Mouse (Mus musculus) lung, postnatal 0 days (tissue): ENCODE data around the gene Ntrk1. TPM values are rescaled to one million over a fixed set of nuclear protein-coding genes. Genes with fewer than 3 reads are reported as not detected.

Experiments
- ATAC-seq: fragments of 200-750 bp; cut with Nextera tagmentation; 2 replicates; pipeline ENCODE4 v1.8.0; 2017; ENCODE audit warnings: moderate library complexity
- DNase-seq: peaks from one replicate; pipeline ENCODE4 v3.0.0-alpha.2; 2016; ENCODE audit warnings: low spot score
- H3K27ac ChIP-seq: fragments of 300-500 bp; sonication (generic); 2 replicates; pipeline ENCODE4 v1.5.1; 2014; ENCODE audit warnings: antibody characterized with exemption, mild to moderate bottlenecking, low read length, mixed read lengths
- H3K27me3 ChIP-seq: fragments of 300-500 bp; sonication (generic); replicated peaks from 2 replicates; pipeline ENCODE4 v1.6.1; 2014; ENCODE audit warnings: low read length, mixed read lengths; ENCODE audit not compliant: insufficient read depth
- H3K36me3 ChIP-seq: fragments of 300-500 bp; sonication (generic); 2 replicates; pipeline ENCODE4 v1.6.1; 2014; ENCODE audit warnings: low read length, mixed read lengths; ENCODE audit not compliant: insufficient read depth
- H3K4me1 ChIP-seq: fragments of 300-500 bp; sonication (generic); 2 replicates; pipeline ENCODE4 v1.6.1; 2014; ENCODE audit warnings: antibody characterized with exemption, low read depth, low read length, mixed read lengths; ENCODE audit not compliant: insufficient read depth
- H3K4me2 ChIP-seq: fragments of 300-500 bp; sonication (generic); replicated peaks from 2 replicates; pipeline ENCODE4 v1.6.1; 2014; ENCODE audit warnings: low read depth, mild to moderate bottlenecking, low read length, moderate library complexity, mixed read lengths
- H3K4me3 ChIP-seq: fragments of 300-500 bp; sonication (generic); 2 replicates; pipeline ENCODE4 v1.5.1; 2014; ENCODE audit warnings: low read depth, low read length
- H3K9ac ChIP-seq: fragments of 300-500 bp; sonication (generic); replicated peaks from 2 replicates; pipeline ENCODE4 v1.6.1; 2014; ENCODE audit warnings: low read depth, mild to moderate bottlenecking
- H3K9me3 ChIP-seq: fragments of 300-500 bp; sonication (generic); 2 replicates; pipeline ENCODE4 v1.6.1; 2016; ENCODE audit warnings: low read length, mixed read lengths
- CTCF ChIP-seq: IDR thresholded peaks from 2 replicates; pipeline ENCODE4 v1.5.1; 2016; ENCODE audit warnings: antibody characterized with exemption, mild to moderate bottlenecking
- EP300 ChIP-seq: IDR thresholded peaks from 2 replicates; pipeline ENCODE4 v1.6.1; 2016; ENCODE audit warnings: antibody characterized with exemption, mild to moderate bottlenecking, control low read depth
- WGBS: fragments of 180-500 bp; shearing (Covaris S2); extraction: QIAGEN DNeasy Blood & Tissue Kit; methylation state at CpG from one replicate; pipeline ENCODE4 v1.1.7; 2014; 5-methylcytosine and 5-hydroxymethylcytosine counted together
- polyA plus RNA-seq: library from polyadenylated mRNA; unstranded; fragments of >200 nt; fragmentation: Nextera tagmentation; extraction: Ambion mirVana; gene quantifications from 2 replicates; pipeline ENCODE4 v1.2.1, GENCODE M21; 2015

The Ntrk1 gene
- polyA plus RNA-seq, 1 experiment from 2014 or later: 4.1 TPM

GRCm38 (mm10) chr3:87752567-87752966 lies 42.4 kb downstream of the Ntrk1 start:
- no peak overlapping the region for H3K4me3 ChIP-seq
- no peaks in the 10 kb centered on the region for H3K9me3 ChIP-seq
- ATAC-seq (no peak), DNase-seq (no peak)
- H3K27me3 ChIP-seq: no peaks in the 10 kb centered on the region
- H3K27ac ChIP-seq: no peak overlapping the region
- peaks cover 6% of the 10 kb centered on the region; the same call in 1 of the 2 replicates for H3K36me3 ChIP-seq
- WGBS: 92% methylated on average over 3 of the region's 3 CpGs
- no peak for TF ChIP-seq EP300
- TF ChIP-seq CTCF: no peak
- no peaks in the 10 kb centered on the region for H3K4me1 ChIP-seq
- H3K4me2 ChIP-seq: no peak overlapping the region
- no peak overlapping the region for H3K9ac ChIP-seq

GRCm38 (mm10) chr3:87749977-87750376 lies 45.0 kb downstream of the Ntrk1 start:
- Histone ChIP-seq H3K36me3 (peaks cover 6% of the 10 kb centered on the region; the same call in 1 of the 2 replicates), H3K27ac (no peak overlapping the region), H3K4me1 (peaks cover 3% of the 10 kb centered on the region; the same call in 1 of the 2 replicates), H3K9me3 (no peaks in the 10 kb centered on the region), H3K9ac (no peak overlapping the region), H3K4me2 (no peak overlapping the region), H3K27me3 (no peaks in the 10 kb centered on the region), H3K4me3 (no peak overlapping the region)
- no peak for TF ChIP-seq EP300
- no peak for TF ChIP-seq CTCF
- 89% methylated on average over 12 of the region's 12 CpGs for WGBS
- no peak for ATAC-seq
- no peak for DNase-seq

GRCm38 (mm10) chr3:87749036-87749435 lies 45.9 kb downstream of the Ntrk1 start:
- ATAC-seq: peak; percentile 66
- DNase-seq: peak; percentile 70
- Histone ChIP-seq H3K36me3 (peaks cover 6% of the 10 kb centered on the region; the same call in 1 of the 2 replicates), H3K9me3 (no peaks in the 10 kb centered on the region), H3K4me3 (no peak overlapping the region), H3K4me2 (no peak overlapping the region), H3K9ac (no peak overlapping the region), H3K27me3 (no peaks in the 10 kb centered on the region), H3K4me1 (peaks cover 3% of the 10 kb centered on the region; the same call in 1 of the 2 replicates), H3K27ac (no peak overlapping the region)
- 14% methylated on average over 5 of the region's 5 CpGs for WGBS
- TF ChIP-seq CTCF (peak; percentile 86), EP300 (no peak)

- whole genome bisulfite sequencing: 44% methylated on average over 13 of the region's 13 CpGs
- no peaks in the 10 kb centered on the region for H3K27me3 ChIP-seq
- no peak within 1 kb of the TSS for H3K27ac ChIP-seq
- H3K9me3 ChIP-seq: no peaks in the 10 kb centered on the region
- DNase-seq (peak; percentile 33), ATAC-seq (peak; percentile 55)
- peaks cover 3% of the 10 kb centered on the region; the same call in 1 of the 2 replicates for H3K4me1 ChIP-seq
- no peak within 1 kb of the TSS for H3K9ac ChIP-seq
- H3K36me3 ChIP-seq: peaks cover 6% of the 10 kb centered on the region; the same call in 1 of the 2 replicates
- TF ChIP-seq CTCF: no peak
- no peak for TF ChIP-seq EP300
- H3K4me2 ChIP-seq: no peak within 1 kb of the TSS
- H3K4me3 ChIP-seq: no peak within 1 kb of the TSS
Observed at GRCm38 (mm10) chr3:87748431-87748830, 46.5 kb downstream of the Ntrk1 start, which contains the start of gene Lrrc71. Gene Lrrc71, minus strand, starts transcription at chr3:87748625.

- Histone ChIP-seq H3K27me3 (no peaks in the 10 kb centered on the region), H3K4me2 (peak overlapping the region; percentile 40), H3K9me3 (no peaks in the 10 kb centered on the region), H3K4me3 (no peak overlapping the region), H3K9ac (no peak overlapping the region), H3K36me3 (no peaks in the 10 kb centered on the region), H3K27ac (peak overlapping the region; percentile 47; the same call in 1 of the 2 replicates), H3K4me1 (peaks cover 3% of the 10 kb centered on the region; the same call in 1 of the 2 replicates)
- TF ChIP-seq CTCF: no peak
- no peak for TF ChIP-seq EP300
- WGBS: 29% methylated on average over 18 of the region's 18 CpGs
- DNase-seq (peak; percentile 63), ATAC-seq (peak; percentile 54)
Observed at GRCm38 (mm10) chr3:87745036-87745659, 49.8 kb downstream of the Ntrk1 start.

- no peak overlapping the region for H3K4me3 ChIP-seq
- no peak overlapping the region for H3K9ac ChIP-seq
- WGBS: 82% methylated on average over 4 of the region's 4 CpGs
- H3K4me2 ChIP-seq: no peak overlapping the region
- DNase-seq (no peak), ATAC-seq (no peak)
- H3K9me3 ChIP-seq: no peaks in the 10 kb centered on the region
- H3K27me3 ChIP-seq: no peaks in the 10 kb centered on the region
- H3K4me1 ChIP-seq: peaks cover 3% of the 10 kb centered on the region; the same call in 1 of the 2 replicates
- no peak overlapping the region for H3K27ac ChIP-seq
- H3K36me3 ChIP-seq: no peaks in the 10 kb centered on the region
- no peak for TF ChIP-seq CTCF
- TF ChIP-seq EP300: no peak
Observed at GRCm38 (mm10) chr3:87743927-87744326, 51.0 kb downstream of the Ntrk1 start.
